Mouse (Mus musculus) gastrocnemius, adult 2 months (tissue): ENCODE results near the gene 0610010F05Rik. TPM values are rescaled to one million over a fixed set of nuclear protein-coding genes. Genes with fewer than 3 reads are reported as not detected.

ENCODE experiments used
- DNase-seq: peaks from one replicate; pipeline ENCODE4 v3.0.0; 2022
- H3K27ac ChIP-seq: fragments of 200-600 bp; 2 replicates; pipeline ENCODE4 v1.8.1; 2022; ENCODE audit warnings: mild to moderate bottlenecking
- H3K4me3 ChIP-seq: fragments of 200-600 bp; 2 replicates; pipeline ENCODE4 v1.8.1; 2022; ENCODE audit warnings: mild to moderate bottlenecking, moderate library complexity
- CTCF ChIP-seq: fragments of 200-600 bp; IDR thresholded peaks from 2 replicates; pipeline ENCODE4 v1.8.1; 2022; ENCODE audit warnings: antibody characterized with exemption, mild to moderate bottlenecking, moderate library complexity
- intact Hi-C: fragments of 180-260 bp; cut with DNase I; formaldehyde crosslinking; loops from one replicate; pipeline ENCODE4 v1.15.1; 2025
- long read RNA-seq, 2 experiments: library from polyadenylated mRNA; stranded (forward); transcript quantifications; one replicate each; pipeline ENCODE4 v2.0.0; 2021
- total RNA-seq, 2 experiments: library from RNA; stranded (reverse); gene quantifications; 2 replicates each; pipeline ENCODE4 v1.2.3; 2021

Gene 0610010F05Rik
- 10 to 100 TPM; 12.4 to 14.2 TPM for total RNA-seq
- long read RNA-seq, experiment 1, full-length matches to known transcripts = 44 of 58 reads
- long read RNA-seq, experiment 1, partial matches to known transcripts = 2 of 58 reads
- long read RNA-seq, experiment 1, other reads (novel, unspliced or antisense) = 12 of 58 reads
- long read RNA-seq, experiment 2, full-length matches to known transcripts = 36 of 44 reads
- long read RNA-seq, experiment 2, partial matches to known transcripts = 4 of 44 reads
- long read RNA-seq, experiment 2, other reads (novel, unspliced or antisense) = 4 of 44 reads

DNA sequence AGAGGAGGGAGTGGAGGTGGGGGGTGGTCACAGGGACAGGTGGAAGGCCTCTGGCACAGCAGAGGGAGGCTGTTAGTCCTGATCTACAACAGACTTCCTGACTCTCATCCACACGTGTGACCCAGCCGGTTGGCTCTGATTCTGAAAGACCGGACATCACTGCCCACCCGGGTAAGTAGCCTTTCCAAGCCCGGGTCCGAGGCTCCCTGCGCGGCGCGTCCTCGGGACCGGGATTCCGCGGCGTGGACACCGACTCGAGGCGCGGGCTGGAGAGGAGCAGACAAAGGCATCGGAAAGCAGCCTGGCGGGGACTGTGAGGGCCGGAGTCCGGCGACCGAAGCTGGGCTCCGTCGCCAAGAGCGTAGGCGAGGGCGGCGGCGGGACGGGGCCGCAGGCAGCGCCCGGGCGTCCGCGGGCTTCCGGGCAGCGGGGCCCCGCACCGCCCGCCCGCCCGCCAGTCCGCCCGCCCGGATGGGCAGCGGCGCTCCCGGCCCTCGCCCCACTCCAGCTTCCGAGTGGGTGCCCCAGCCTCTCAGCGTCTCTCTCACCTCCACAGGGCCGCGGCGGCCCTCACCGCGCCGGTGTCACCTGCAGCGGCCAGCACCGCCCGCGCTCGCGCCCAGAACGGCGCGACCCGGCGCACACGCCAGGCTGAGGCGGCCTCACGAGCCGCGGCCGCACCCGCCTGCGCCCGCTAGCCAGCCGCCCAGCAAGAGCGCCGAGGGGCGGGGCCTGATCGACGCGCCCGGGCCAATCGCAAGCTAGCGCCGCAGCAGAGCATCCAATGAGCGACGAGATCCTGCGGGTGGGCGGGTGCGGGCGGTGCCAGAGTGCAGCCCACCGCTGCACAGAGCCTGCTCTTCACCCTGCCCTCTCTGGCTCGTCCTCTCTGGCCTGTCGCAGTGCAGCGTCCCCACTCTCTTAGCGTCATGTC, at the start of gene 0610010F05Rik:
TSS of gene 0610010F05Rik (minus strand) at position 695 of the 934 bp plus-strand sequence.
- Histone ChIP-seq H3K4me3 (peak within 1 kb of the TSS; percentile 96), H3K27ac (peak within 1 kb of the TSS; percentile 91)
- TF ChIP-seq CTCF = no peak
- DNase-seq = peak; percentile 93
- intact Hi-C loops = loop anchor here (2.0 to 5.0 kb wide), 2 partner anchors 32 to 136 kb away; partner anchors contain the start of genes Ahsa2, Pex13 and Pus10

DNA sequence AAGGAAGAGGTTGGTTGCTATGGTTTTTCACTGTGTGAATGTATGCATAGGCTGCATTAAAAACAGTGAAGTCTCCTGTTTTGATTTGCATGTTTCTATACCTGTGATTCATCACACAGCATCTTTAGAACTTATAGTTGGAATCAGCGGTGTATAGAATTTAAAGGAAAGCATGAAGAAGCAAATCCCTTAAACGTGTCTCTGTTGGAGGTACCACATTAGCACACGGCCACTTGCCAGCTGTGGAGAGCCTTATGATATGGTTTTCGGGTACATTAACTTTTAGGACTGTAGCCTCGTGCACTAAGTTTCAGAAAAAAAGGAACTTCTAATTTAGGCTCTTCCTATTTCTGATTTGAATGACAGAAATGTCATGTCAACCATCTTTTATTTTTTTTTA, 49.1 kb upstream of the 0610010F05Rik start:
- intact Hi-C loops = no loop called here
- TF ChIP-seq CTCF = no peak
- Histone ChIP-seq H3K27ac (no peak overlapping the region), H3K4me3 (no peak overlapping the region)
- no peak for DNase-seq

DNA sequence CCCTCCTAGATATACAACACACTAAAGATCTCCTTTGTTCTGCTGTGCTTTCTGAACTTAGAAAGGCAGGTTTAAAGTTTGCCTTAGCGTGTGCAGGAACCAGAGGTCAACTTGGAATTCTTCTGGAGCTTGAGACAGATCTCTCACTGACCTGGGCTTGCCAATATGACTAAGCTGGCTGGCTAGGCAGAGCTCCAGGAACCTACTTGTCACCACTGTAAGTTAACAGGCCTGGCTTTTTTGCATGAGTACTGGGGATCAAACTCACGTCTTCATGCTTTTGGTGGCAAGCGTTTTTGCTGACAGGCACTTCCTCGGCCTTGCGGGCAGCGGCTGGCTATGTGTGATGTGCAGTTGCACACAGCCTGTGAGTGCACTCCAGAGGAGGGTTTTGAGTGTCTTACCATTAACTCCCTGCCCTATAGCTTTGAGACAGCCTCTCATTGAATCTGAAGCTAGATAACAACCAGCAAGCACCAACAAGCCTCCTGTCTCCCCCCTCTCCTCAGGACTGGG, 47.1 kb upstream of the 0610010F05Rik start:
- no peak overlapping the region for H3K4me3 ChIP-seq
- intact Hi-C loops = no loop called here
- TF ChIP-seq CTCF = no peak
- peak; percentile 22 for DNase-seq
- H3K27ac ChIP-seq = no peak overlapping the region

GRCm38 (mm10) chr11:23679044-23679642, 45.7 kb upstream of the 0610010F05Rik start:
- peak; percentile 85 for TF ChIP-seq CTCF
- intact Hi-C loops = loop anchor here (2.0 to 10.0 kb wide), 3 partner anchors 186 to 276 kb away; partner anchors contain the start of gene Papolg

GRCm38 (mm10) chr11:23676100-23676499, 42.7 kb upstream of the 0610010F05Rik start:
- no peak for TF ChIP-seq CTCF
- Histone ChIP-seq H3K27ac (no peak overlapping the region), H3K4me3 (no peak overlapping the region)
- DNase-seq = no peak
- intact Hi-C loops = loop anchor here (10.0 kb wide), 2 partner anchors 189 to 219 kb away; partner anchors contain the start of gene Papolg

More at GRCm38 (mm10) chr11:23679044-23679642, 45.7 kb upstream of the 0610010F05Rik start:
- H3K27ac ChIP-seq = no peak overlapping the region
- DNase-seq = peak; percentile 25
- no peak overlapping the region for H3K4me3 ChIP-seq

- no peak for TF ChIP-seq CTCF
- intact Hi-C loops = loop anchor here (10.0 kb wide), 2 partner anchors 192 to 222 kb away; partner anchors contain the start of gene Papolg
Measured at GRCm38 (mm10) chr11:23672256-23672749, 38.9 kb upstream of the 0610010F05Rik start.

GRCm38 (mm10) chr11:23667128-23667527, 33.7 kb upstream of the 0610010F05Rik start:
- no peak for TF ChIP-seq CTCF
- Histone ChIP-seq H3K4me3 (peak overlapping the region; percentile 74), H3K27ac (peak overlapping the region; percentile 93)
- intact Hi-C loops = loop anchor here (10.0 kb wide), 1 partner anchor 172 kb away; the partner anchor contains the start of gene Ahsa2
- DNase-seq = peak; percentile 25

More at GRCm38 (mm10) chr11:23672256-23672749, 38.9 kb upstream of the 0610010F05Rik start:
- Histone ChIP-seq H3K4me3 (no peak overlapping the region), H3K27ac (no peak overlapping the region)
- no peak for DNase-seq

- H3K27ac ChIP-seq = peak overlapping the region; percentile 93
Measured at GRCm38 (mm10) chr11:23666526-23666925, 33.1 kb upstream of the 0610010F05Rik start.

DNA sequence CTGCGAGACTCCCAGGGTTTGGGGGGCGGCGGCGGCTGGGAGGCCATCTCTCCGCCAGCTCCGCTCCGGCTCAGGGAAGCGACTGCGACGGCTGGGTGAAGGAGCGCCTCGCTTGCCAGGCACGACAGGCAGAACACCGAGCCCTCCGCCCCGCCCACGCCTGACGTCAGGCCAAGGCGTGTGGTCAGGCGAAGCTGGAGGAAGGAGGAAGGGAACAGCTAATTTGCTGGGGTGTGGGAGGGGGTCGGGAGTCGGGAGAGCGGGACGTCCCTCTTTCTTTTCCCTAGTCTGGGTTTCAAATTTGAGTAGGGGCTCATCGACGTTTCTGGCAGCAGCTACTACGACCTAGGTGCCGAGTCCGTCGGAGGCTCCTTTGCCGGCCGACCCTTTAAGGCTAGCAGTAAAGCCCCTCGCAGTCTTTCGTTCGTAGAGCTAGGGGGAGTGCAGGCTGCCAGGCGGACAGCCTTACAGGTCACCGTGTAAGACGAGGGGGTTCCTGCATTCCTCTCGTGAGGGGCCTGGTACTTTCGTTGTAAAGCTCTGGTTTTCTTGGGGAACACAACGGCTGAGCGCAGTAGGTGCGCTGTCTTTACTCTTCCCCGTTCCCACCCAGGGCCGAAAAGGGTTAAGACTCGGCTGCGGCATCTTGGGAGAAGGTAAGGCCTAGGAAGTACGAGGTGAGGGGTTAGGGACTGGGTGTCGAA, 32.5 kb upstream of the 0610010F05Rik start, which contains the start of gene Pex13:
TSS of gene Pex13 (minus strand) at position 162 of the 704 bp plus-strand sequence.
- intact Hi-C loops = loop anchor here (2.0 to 10.0 kb wide), 3 partner anchors 33 to 171 kb away; partner anchors contain the start of genes 0610010F05Rik, Ahsa2 and Rel
- Histone ChIP-seq H3K4me3 (peak within 1 kb of the TSS; percentile 74), H3K27ac (peak within 1 kb of the TSS; percentile 93)
- TF ChIP-seq CTCF = no peak
- DNase-seq = peak; percentile 95

More at GRCm38 (mm10) chr11:23666526-23666925, 33.1 kb upstream of the 0610010F05Rik start:
- no peak for TF ChIP-seq CTCF
- H3K4me3 ChIP-seq = peak overlapping the region; percentile 74
- intact Hi-C loops = loop anchor here (10.0 kb wide), 1 partner anchor 172 kb away; the partner anchor contains the start of gene Ahsa2
- no peak for DNase-seq

DNA sequence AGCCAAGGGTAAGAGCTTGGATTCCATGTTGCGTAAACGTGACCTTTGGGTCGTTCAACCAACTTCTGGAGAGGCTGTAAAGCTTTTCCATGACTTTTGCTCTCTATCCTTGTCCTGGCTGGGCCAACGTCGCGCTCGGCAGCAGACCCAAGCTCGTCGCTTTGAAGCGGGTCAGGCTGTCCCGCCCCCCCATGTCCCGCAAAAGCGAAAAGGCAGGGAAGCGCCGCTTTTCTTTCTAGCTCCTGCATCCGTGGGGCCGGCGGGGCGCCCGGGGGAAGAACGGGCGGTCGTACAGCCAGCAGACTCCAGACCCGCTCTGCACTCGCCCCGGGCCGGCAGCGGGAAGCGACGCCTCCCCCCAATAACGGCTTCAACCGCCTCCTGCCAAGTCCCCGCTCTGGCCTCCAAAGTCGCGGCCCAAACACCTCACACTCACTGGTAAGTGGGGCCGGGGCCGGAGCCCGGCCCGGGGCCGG, 31.9 kb upstream of the 0610010F05Rik start, which contains the start of gene Pus10:
TSS of gene Pus10 (plus strand) at position 364 of the 476 bp plus-strand sequence.
- intact Hi-C loops = loop anchor here (2.0 to 10.0 kb wide), 3 partner anchors 33 to 171 kb away; partner anchors contain the start of genes 0610010F05Rik, Ahsa2 and Rel
- no peak for TF ChIP-seq CTCF
- Histone ChIP-seq H3K27ac (peak within 1 kb of the TSS; percentile 93), H3K4me3 (peak within 1 kb of the TSS; percentile 74)
- peak; percentile 75 for DNase-seq
